Mouse (Mus musculus) mature B cell (primary cell): ENCODE results near the gene Gjb4.

Experiments used
- in situ Hi-C: fragments of 300-500 bp; cut with MboI; formaldehyde crosslinking; loops from 2 replicates; pipeline ENCODE4 v1.14.3; 2019

Gjb4 gene

DNA sequence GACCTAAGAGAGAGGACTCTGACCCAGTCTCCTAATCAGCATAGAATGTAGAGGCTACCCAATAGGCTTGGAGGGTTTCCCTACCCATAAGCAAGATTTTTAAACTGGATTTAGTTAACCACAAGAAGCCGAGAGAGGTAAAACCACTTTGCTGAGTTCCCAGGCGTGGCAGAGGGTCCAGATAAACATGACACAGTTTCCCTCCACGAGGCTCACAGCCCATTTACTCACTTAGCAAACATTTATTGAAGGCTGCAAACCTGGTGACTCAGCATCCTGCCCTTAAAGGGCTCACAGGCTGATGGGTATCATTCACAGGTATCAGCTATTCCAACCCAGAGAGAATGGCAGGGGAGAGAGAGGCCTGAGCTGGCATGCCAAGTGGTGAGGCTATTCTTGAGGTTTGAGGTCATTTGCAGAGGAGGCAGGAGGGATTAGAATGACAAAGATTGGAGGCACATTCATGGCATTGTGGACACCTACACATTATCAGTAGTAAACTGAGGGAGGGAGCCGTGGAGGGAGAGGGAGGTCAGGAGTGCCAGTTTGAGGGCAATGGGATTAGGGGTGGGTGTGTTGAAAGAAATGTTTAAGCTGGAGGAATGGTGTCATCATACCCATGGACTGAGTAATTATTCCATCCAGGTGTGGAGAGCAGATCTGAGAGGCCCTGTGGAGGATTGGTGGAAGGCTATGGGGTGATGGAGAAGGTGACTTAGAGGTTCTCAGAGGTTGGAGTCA is 4.2 kb downstream of the Gjb4 start:
- in situ Hi-C loops, result no loop called here

DNA sequence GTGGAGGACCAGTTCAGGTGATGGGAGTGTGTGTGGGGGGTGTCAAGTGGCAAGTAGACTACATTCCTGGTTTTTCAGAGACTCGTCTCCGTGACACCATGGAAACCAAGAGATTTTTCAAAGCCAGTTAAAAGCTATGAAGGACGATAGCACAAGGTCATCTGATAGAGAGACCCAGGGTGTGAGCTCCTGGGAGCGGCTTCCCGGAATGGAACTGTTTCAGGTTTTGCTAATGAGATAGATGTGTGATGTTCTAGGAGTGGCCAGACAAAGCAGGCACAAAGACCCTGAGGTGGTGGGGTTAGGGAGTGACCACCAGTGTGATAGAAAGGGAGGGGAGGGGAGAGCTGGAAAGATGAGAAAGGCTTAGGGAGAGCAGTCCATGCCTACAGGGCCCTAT is 8.9 kb downstream of the Gjb4 start:
- in situ Hi-C loops, result no loop called here

DNA sequence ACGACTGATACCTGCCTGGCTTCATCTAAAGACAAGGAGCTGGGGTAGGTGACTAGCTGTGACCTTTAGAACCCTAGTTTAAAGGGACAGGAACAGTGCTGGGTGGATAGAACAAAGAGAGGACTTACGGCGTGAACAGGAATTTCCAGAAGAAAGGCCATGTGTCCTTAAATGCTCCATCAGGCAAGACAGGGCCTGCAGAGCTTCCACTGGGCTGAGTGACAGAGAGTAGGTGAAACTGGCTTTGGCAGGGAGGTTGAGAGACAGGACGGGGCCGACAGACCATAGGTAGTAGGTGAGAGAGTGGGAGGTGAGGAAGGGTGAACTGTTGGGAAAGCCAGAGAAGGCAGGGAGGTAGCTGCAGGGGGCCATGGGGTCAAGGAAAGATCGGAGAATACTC is 12.5 kb downstream of the Gjb4 start:
- in situ Hi-C loops, result no loop called here

DNA sequence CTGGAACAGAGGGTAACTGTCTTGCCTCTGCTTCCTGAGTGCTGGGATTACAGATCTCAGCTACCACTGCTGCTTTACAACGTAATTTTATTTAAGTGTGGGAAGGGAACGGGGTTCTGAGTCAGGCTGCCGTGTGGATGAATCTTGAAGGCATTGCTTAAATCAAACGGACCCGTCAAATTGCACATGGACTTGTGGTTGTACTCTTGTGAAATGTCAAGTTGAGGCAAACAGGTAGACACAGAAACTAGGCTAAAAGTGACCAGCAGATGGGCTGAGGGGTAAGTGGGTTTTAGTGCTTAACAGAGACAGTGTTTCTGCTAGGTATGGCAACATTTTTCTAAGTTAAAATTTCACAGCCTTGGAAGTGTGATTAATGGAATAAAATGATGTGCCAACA is 16.2 kb downstream of the Gjb4 start:
- in situ Hi-C loops, result no loop called here

DNA sequence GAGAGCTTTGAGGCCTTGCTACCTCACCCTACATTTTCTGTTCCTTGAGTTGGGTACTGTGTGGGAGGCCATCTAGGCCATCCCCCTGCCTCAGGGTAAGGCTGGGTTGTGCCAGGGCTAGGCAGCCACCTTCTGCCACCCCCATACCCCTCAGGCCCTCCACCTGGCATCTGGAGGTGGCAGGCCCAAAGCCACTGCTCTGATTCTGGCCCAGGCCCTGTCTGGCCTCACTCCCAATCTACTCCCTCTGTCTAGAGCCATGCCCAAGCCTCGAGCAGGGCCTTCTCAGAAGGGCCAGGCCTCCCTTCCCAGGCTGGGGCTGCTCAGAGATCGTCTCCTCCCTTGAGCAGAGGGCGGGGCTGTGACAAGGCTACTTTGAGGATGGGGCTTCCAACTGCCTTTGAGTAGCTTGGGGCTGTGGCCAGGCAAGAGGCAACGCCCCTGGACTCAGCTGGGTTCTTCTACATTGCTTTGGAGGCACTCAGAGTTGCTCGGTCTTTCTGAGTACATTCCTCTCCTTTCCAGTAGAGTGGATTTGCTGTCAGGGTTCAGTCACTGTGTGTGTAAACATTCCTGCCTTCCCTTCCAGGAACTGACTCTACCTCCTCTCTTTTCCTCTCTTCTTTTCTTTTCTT is 18.9 kb downstream of the Gjb4 start:
- in situ Hi-C loops, result no loop called here

DNA sequence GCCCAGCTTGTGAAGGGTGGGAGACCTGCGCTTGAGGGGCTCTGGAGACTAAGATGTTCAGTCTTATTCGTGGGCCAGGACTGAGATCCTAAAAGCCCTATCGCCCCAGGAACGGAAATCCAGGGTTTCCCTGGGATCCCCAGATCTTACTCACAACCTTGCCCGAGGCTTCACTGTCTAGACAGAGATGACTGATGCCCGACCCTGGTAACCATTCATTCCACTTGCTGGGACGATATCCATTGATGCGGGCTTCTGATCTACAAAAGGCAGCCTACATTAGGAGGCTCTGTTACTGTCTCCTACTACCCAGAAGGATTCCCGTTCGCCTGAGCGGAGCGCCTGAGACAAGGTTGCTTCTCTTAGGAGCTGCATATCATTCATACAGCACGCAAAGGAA is 22.7 kb downstream of the Gjb4 start:
- in situ Hi-C loops, result no loop called here

DNA sequence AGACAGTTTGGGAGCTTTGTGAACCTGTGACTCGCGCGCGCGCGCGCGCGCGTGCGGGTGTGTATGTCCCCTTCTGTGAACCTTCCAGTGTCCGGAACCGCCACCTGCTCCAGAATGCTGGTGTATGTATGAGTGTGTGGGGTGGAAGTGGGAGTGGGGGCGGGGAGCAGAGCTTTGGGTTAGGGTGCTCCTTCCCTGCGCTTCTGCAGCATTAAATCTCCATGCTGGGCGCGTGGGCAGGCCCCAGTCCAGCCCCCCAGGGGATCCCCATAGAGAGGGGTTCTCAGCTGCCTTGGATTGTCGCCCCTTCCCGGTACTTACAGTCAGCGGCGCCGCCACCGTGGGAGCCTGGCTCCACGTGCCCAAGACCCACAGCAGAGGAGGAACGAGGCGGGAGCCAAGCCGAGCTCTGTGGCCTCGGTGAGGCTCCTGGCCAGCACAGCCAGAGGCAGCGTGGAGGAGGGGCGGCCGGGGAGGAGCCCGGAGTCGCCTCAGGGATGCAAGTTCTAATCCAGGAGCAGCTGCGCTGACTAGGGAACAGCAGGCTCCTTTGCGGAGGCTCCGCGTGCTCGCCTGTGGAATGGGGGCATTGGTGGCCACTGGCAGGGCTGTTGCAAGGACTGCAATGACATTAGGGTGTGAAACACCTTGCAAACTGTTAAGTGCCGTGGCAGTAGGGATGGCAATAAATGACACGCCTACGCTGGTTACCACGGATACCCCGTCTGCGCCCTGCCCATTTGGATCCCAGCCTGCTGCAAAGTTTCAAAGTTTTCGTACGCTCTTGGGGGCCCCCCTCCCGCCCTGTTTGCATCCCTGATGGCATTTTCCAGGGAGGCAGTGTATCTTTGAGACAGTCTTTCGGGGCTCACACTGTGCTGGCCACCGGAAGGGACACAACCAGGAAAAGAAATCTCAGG is 23.4 kb downstream of the Gjb4 start, which contains the start of gene Gjb3:
Gene Gjb3 (minus strand): TSS at position 664 of the 920 bp plus-strand sequence.
- in situ Hi-C loops, result no loop called here

DNA sequence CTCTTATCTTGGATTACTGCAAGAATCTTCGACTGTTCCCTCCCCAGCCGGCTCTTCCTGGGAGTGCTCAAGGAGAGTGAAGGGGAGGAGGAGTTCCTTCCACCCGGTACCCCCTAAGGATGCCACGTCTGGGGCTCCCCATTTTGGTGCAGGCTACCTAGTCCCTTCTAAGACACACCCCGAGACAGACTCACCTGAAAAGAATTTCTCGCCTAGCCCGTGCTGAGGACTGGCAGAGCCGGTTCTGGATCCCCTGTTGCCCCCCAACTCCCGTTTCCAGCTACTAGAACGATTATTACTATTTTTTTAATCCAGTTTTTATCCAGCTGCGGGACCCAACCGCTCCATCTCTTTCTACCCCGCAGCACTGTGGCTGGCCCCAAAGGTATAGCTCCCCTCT is 24.1 kb downstream of the Gjb4 start:
- in situ Hi-C loops, result no loop called here

DNA sequence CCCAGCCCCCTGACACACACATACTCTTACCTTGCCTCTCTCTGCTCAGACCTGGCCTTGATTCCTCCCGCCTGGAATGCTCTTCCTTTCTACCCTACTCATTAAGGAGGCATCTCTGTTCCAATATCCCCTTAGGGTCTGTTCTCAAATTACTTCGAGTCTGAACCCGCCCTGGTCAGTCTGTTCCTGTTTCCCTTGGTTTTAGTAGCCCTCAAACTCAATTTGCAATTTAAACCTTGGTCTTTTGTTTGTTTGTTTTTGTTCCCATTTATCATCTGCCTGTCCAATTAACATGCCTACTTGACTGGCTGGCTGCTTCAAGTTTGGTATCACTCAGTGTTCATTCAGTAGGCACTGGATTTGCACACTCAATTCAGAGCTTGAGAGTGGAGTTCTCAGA is 24.8 kb downstream of the Gjb4 start:
- in situ Hi-C loops, result no loop called here

DNA sequence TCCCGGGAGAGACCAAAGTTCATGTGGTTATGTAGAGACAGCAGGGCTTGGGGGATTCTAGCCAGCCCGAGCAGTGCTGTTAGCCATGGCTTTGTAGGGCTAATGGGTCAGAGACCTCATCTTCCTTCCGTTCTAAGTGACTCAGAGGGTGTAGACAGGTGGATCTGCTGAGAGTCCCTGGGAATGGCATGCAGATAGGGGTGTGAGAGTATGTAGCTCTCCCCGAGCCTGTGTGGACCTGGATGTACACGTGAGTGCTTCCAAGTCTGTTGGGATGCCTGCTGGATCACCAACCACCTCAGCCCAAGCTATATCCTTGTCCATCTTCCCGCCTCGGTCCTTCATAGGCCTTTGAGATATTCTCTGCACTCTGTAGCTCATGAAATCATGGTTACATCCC is 25.5 kb downstream of the Gjb4 start:
- in situ Hi-C loops, result no loop called here

DNA sequence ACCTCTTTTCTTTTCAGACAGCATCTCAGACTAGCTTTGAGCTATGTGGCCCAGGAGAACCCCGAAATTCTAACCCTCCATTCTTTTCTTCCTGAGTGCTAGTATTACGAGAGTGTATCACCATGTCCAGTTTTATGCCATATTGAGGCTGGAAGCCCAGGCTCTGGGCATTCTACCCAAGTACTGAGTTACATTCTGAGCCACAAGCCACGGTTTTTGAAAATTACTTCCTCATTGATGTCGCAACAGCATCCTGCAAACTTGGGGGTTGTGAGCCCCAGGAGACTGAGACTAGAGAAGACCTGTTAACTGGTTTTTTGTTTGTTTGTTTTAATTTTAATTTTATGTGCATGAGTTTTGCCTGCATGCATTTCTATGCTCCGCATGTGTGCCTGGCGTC is 26.1 kb downstream of the Gjb4 start:
- in situ Hi-C loops, result no loop called here

DNA sequence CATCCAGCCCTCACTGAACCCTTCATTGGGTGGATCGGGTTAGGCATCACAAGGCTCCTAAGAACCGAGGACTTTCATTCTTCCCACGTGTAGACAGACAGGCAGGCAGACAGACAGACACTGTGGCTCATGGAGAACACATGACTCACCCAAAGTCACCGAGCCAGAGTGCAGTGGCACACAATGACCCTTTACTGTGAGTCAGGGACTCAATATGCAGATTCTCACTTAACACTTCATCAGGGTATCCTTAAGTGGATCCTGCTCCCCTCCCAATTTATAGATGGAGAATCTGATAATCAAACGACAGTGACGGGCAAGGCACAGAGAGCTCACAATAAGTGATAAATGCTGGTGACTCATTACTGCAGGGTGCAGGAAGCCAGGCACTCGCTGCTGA is 26.6 kb downstream of the Gjb4 start:
- in situ Hi-C loops, result no loop called here

DNA sequence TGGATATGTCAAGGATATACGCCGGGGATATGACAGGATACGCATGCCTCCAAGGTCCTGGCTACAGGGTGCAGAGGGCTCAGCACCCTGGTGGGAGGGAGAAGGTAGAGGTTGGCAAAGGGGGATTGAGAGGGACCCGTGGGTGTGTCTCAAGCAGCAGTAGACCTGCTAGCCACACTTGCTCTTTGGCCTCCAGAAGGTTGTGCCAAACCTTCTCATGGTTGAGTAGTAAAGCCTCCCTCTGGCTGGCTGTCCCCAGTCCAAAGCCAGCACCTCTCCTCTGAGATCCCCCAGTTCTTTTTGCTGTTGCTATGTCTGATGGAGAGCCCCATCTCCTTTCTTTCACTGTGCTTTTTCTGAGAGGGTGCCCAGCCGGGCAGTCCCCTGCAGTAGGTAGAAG is 28.6 kb downstream of the Gjb4 start:
- in situ Hi-C loops, result no loop called here

DNA sequence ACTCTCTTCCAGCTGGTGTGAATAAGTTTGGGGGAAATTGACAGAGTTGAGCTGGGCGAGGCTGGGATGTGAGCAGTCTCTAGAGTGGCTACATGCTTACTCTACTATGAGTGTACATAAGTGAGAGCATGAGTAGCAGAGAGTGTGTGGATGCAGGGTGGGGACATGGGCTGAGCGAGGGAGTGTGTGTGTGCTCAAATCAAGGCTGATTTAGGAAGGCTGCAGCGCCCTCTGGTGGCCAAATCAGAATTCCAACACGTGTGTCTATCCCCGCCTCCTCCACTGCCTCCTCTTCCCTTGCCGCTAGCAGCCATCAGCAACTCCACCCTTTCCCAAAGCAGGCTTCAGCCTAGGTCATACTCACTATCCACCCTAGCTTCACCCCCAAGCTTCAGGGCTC is 29.1 kb downstream of the Gjb4 start:
- in situ Hi-C loops, result no loop called here

DNA sequence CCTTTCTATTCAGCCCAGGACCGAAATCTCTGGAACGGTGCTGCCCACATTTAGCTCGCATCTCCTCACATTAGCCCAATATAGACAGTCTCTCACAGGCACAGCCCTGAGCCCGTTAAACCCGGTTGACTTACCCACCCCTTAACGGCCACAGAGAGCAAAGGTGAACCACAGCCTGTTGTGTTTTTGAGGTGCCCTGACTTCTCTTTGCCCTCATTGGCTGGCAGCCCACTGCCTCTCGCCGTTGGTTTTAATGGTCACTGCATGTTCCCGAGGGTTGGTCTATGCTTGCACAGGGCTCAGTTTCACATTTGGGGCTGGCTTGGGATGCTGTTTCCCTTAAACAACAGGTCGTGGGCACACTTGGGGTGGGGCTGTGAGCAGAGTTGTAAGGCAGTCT is 29.6 kb downstream of the Gjb4 start:
- in situ Hi-C loops, result no loop called here

DNA sequence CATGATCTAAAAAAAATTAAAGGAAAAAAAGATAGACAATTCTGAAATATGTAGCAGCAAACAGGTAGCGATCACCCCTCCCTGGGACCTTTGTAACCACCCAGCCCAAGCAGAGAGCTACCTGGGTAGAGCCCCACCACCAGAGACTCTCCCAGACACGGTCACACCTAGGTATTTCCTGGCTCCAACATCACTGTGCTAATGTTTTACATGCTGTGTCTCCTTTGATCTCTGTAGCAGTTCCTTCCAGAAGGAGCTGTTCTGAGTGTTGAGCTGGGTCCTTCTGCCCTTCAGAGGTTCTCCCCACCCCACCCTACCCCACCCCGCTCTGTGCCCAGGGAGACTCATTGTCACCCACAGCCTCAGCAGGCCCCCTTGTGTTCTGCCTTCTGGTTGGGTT is 30.2 kb downstream of the Gjb4 start:
- in situ Hi-C loops, result no loop called here

DNA sequence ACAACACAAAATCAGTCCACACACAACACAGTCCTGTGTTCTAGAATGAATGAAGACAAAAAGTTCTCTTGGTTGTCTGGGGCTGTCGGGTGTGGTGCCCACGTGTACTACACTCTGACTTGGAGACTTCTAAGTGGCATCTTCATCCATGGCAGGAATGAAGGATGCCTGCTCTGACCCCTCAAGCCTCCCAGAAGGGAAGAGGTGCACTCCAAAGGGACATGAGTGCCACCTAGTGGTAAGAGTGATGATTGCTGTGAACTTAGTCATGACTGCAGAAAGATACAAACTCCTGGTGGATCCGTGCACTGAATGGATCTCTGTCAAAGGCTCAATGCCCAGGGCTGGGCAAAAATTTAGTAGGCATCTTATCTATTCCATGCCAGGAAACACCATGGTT is 34.3 kb downstream of the Gjb4 start:
- in situ Hi-C loops, result no loop called here

DNA sequence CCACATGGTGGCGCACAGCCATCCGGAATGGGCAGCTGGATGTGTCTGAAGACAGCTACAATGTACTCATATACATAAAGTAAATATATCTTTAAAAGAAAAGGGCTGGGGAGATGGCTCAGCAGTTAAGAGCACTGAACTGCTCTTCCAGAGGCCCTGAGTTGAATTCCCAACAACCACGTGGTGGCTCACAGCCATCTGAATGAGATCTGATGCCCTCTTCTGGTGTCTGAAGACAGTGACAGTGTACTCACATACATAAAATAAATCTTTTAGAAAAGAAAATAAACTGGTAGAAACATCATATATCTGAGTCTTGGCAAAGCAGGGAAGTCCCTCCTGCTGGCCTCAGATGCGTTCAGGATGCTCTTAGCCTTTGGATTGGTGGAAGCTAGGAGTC is 36.7 kb downstream of the Gjb4 start:
- in situ Hi-C loops, result no loop called here

DNA sequence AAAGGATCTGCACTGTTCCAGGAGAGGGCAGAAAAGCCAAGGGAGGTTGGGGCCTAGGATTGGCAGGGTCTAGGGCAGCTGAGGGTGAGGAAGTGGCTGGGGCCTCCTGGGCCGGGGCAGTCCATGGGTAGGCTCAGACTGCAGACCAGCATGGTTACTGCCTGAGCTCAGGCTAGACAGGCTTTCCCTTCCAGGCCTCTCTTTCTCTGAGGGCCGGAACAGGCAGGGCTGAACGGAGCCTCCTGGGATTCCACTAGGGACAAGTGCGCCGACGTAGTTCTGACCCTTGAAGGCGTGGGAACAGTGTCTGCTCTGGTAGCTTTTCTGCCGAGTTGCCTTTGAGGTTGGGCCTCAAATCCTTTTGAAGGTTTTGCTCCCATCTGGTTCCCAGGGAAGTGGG is 38.1 kb downstream of the Gjb4 start:
- in situ Hi-C loops, result no loop called here

DNA sequence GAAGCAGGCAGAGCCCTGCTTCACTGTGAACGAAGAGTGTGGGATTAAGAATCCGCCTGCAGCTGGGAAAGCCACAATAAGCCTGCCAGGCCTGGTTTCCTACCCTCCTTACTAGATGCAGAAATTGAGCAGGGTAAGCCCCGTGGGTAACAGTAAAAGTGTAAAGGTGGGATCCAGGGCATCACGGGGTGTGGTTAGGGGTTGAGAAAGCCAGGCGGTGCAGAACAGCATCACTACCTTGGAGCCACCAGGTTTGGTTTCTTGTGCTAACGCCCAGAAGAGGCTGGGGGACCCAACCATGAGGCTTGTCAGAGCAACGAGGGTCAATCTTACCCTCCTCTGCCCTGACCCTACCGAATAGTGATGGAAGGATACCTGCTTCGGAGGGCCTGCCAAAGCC is 39.3 kb downstream of the Gjb4 start:
- in situ Hi-C loops, result no loop called here

DNA sequence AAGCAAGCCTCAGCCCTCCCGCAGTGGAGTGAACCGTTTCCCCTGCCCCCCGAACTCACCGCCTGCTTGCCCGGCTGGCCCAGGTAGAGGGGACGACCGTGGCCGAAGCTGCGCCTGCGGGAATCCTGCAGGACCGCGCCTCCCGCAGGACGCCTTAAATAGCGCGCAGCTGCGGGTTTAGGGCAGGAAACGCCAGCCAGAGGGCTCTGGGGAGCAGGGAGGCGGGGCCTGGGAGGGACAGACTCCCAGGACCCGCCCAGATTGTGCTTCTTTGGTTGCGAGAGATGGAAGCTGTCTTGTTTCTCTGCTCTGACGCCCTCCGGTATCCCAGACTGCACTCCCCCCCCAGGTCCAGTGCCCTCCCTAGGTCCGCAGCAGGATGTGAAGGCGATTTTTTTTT is 40.0 kb downstream of the Gjb4 start, which contains the start of gene Gja4:
Gene Gja4 (minus strand): TSS at position 179 of the 400 bp plus-strand sequence.
- in situ Hi-C loops, result no loop called here

DNA sequence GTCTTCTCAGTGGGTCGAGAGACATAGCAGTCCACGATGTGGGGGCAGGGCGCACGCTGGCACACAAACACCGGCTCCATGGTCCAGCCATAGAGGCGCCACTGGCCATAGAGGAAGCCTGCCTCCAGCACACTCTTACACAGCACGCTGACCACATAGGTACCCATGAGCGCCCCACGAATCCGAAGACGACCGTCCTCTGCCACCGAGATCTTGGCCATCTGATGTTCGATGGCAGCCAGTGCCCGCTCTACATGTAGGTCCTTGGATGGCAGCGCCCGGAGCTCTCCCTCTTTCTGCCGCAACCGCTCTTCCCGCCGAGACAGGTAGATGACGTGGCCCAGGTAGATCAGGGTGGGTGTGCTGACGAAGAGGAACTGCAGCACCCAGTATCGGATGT is 41.5 kb downstream of the Gjb4 start:
- in situ Hi-C loops, result no loop called here

DNA sequence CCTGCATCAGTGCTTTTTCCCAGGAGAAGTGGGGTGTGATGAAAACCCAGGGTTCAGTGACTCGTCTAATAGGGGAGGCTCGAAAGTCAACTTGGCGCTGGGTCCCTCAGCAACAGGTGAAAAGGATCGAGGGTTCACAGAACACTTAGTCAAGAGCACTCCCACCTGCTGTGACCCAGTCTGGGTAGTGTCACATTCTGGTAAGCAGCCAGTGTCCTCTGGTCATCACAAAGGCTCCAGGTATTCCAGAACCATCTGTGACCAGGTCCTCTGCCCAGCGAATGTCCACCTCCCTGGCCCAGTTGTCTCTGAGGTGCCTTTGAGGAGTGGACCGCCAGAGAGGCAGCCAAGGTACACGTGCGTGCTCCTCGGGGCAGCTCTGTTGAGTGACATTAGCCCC is 42.3 kb downstream of the Gjb4 start:
- in situ Hi-C loops, result no loop called here
